Mouse (Mus musculus) kidney, embryonic 14.5 days (tissue): Measurements from ENCODE around the gene Taar6. TPM values are rescaled to one million over a fixed set of nuclear protein-coding genes. Genes with fewer than 3 reads are reported as not detected.

Experiments used
- ATAC-seq: fragments of 200-750 bp; cut with Nextera tagmentation; 2 replicates; pipeline ENCODE4 v1.8.0; 2017; ENCODE audit warnings: moderate number of reproducible peaks, mild to moderate bottlenecking, moderate TSS enrichment, moderate library complexity; ENCODE audit not compliant: low FRiP score, low TSS enrichment
- H3K27ac ChIP-seq: fragments of 300-500 bp; sonication (generic); 2 replicates; pipeline ENCODE4 v1.5.1; 2014; ENCODE audit warnings: low read depth, mild to moderate bottlenecking, low read length, moderate library complexity, mixed read lengths
- H3K27me3 ChIP-seq: fragments of 300-500 bp; sonication (generic); 2 replicates; pipeline ENCODE4 v1.6.1; 2014; ENCODE audit warnings: mild to moderate bottlenecking, low read length; ENCODE audit not compliant: control insufficient read depth, insufficient read depth
- H3K36me3 ChIP-seq: fragments of 300-500 bp; sonication (generic); 2 replicates; pipeline ENCODE4 v1.6.1; 2014; ENCODE audit warnings: low read length, mixed read lengths; ENCODE audit not compliant: control insufficient read depth, insufficient read depth
- H3K4me1 ChIP-seq: fragments of 300-500 bp; sonication (generic); 2 replicates; pipeline ENCODE4 v1.6.1; 2014; ENCODE audit warnings: low read length, mixed read lengths; ENCODE audit not compliant: control insufficient read depth, insufficient read depth
- H3K4me2 ChIP-seq: fragments of 300-500 bp; sonication (generic); replicated peaks from 2 replicates; pipeline ENCODE4 v1.6.1; 2014; ENCODE audit warnings: low read depth, mild to moderate bottlenecking, low read length
- H3K4me3 ChIP-seq: fragments of 300-500 bp; sonication (generic); 2 replicates; pipeline ENCODE4 v1.5.1; 2014; ENCODE audit warnings: mild to moderate bottlenecking, low read length
- H3K9ac ChIP-seq: fragments of 300-500 bp; sonication (generic); 2 replicates; pipeline ENCODE4 v1.6.1; 2014; ENCODE audit warnings: low read depth, mild to moderate bottlenecking, low read length, moderate library complexity
- H3K9me3 ChIP-seq: fragments of 300-500 bp; sonication (generic); 2 replicates; pipeline ENCODE4 v1.6.1; 2016; ENCODE audit warnings: low read length; ENCODE audit not compliant: control insufficient read depth
- WGBS: fragments of 180-500 bp; shearing (Covaris S2); extraction: QIAGEN DNeasy Blood & Tissue Kit; methylation state at CpG from one replicate; pipeline ENCODE4 v1.1.7; 2014; 5-methylcytosine and 5-hydroxymethylcytosine counted together
- polyA plus RNA-seq: library from polyadenylated mRNA; unstranded; fragments of >200 nt; fragmentation: Nextera tagmentation; extraction: Ambion mirVana; gene quantifications from 2 replicates; pipeline ENCODE4 v1.2.1, GENCODE M21; 2014

Gene Taar6
- polyA plus RNA-seq, result not detected in 2 replicates

- 67% methylated on average over 8 of the region's 8 CpGs for WGBS
- Histone ChIP-seq H3K4me1 (no peaks in the 10 kb centered on the region), H3K27ac (no peak within 1 kb of the TSS), H3K9ac (no peak within 1 kb of the TSS), H3K4me3 (no peak within 1 kb of the TSS), H3K36me3 (no peaks in the 10 kb centered on the region), H3K9me3 (no peaks in the 10 kb centered on the region), H3K4me2 (no peak within 1 kb of the TSS), H3K27me3 (no peaks in the 10 kb centered on the region)
- ATAC-seq, result no peak
Measured at GRCm38 (mm10) chr10:23985546-23985945, at the start of gene Taar6. Gene Taar6, minus strand, starts transcription at chr10:23985646.

- no peak overlapping the region for H3K9ac ChIP-seq
- no peaks in the 10 kb centered on the region for H3K9me3 ChIP-seq
- H3K4me1 ChIP-seq, result no peaks in the 10 kb centered on the region
- no peaks in the 10 kb centered on the region for H3K36me3 ChIP-seq
- H3K27me3 ChIP-seq, result no peaks in the 10 kb centered on the region
- ATAC-seq, result no peak
- H3K27ac ChIP-seq, result no peak overlapping the region
- H3K4me3 ChIP-seq, result no peak overlapping the region
- H3K4me2 ChIP-seq, result no peak overlapping the region
Measured at GRCm38 (mm10) chr10:24031347-24031746, 45.9 kb upstream of the Taar6 start.

DNA sequence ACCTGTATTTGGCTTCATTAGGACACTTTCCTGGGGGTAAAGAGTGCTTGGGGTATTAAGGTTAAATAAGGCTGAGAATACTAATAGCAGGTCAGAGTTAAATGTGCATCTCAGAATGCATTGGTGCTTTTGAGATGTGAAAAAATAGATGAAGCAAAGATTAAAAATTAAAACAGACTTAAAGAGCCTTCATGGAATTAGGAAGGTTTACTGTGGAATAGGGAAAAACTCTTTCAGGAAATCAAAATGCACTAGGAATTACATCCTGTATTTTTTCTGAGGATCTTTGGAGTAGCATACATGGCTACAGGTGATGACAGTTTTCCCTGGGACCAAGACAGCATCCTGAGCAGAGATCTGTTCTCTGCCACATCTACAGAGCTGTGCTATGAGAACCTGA, 41.5 kb upstream of the Taar6 start, which contains the start of gene Taar7d:
Taar7d (plus strand) TSS at position 301 of the 400 bp plus-strand sequence.
- Histone ChIP-seq H3K27ac (no peak within 1 kb of the TSS), H3K36me3 (no peaks in the 10 kb centered on the region), H3K4me1 (no peaks in the 10 kb centered on the region), H3K9ac (no peak within 1 kb of the TSS), H3K4me2 (no peak within 1 kb of the TSS), H3K27me3 (no peaks in the 10 kb centered on the region), H3K9me3 (no peaks in the 10 kb centered on the region), H3K4me3 (no peak within 1 kb of the TSS)
- ATAC-seq, result no peak

- no peak overlapping the region for H3K27ac ChIP-seq
Measured at GRCm38 (mm10) chr10:24008143-24008542, 22.7 kb upstream of the Taar6 start.

DNA sequence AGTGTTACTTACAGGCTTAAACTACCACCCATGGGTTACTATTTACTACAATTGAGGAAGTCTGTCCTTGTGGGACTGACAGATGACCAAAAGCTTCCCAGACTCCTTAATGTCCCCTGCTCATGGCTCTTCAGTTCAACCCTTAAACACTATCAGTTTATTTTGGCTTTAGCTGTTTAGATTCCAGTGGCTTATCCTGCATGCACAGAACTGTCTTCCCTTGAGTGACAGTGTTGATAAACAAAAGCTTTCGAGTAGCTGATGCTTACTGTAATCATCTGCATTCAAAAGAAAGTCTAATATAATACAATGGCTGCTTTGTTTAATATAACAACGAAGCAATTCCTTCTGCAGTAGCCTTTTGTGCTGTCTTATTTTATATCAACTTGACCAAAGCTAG, 21.6 kb upstream of the Taar6 start:
- Histone ChIP-seq H3K4me1 (no peaks in the 10 kb centered on the region), H3K27ac (no peak overlapping the region), H3K27me3 (no peaks in the 10 kb centered on the region), H3K9me3 (no peaks in the 10 kb centered on the region), H3K4me3 (no peak overlapping the region), H3K9ac (no peak overlapping the region), H3K4me2 (no peak overlapping the region), H3K36me3 (no peaks in the 10 kb centered on the region)
- WGBS, result 66% methylated on average over 2 of the region's 2 CpGs
- ATAC-seq, result no peak

More at GRCm38 (mm10) chr10:24008143-24008542, 22.7 kb upstream of the Taar6 start:
- no peak for ATAC-seq
- Histone ChIP-seq H3K27me3 (no peaks in the 10 kb centered on the region), H3K4me1 (no peaks in the 10 kb centered on the region), H3K9me3 (no peaks in the 10 kb centered on the region), H3K4me3 (no peak overlapping the region), H3K36me3 (no peaks in the 10 kb centered on the region), H3K9ac (no peak overlapping the region), H3K4me2 (no peak overlapping the region)
- WGBS, result 86% methylated on average over 1 of the region's 1 CpGs

GRCm38 (mm10) chr10:24006442-24006841, 21.0 kb upstream of the Taar6 start:
- 86% methylated on average over 1 of the region's 1 CpGs for WGBS
- no peak overlapping the region for H3K4me3 ChIP-seq
- ATAC-seq, result no peak
- H3K4me1 ChIP-seq, result no peaks in the 10 kb centered on the region
- no peaks in the 10 kb centered on the region for H3K27me3 ChIP-seq
- no peak overlapping the region for H3K27ac ChIP-seq
- no peak overlapping the region for H3K9ac ChIP-seq
- H3K9me3 ChIP-seq, result no peaks in the 10 kb centered on the region
- no peaks in the 10 kb centered on the region for H3K36me3 ChIP-seq
- no peak overlapping the region for H3K4me2 ChIP-seq

GRCm38 (mm10) chr10:23999639-24000038, 14.2 kb upstream of the Taar6 start, which contains the start of gene Taar7b:
Gene Taar7b, plus strand, starts transcription at chr10:23999939.
- H3K27me3 ChIP-seq, result no peaks in the 10 kb centered on the region
- no peak for ATAC-seq
- no peaks in the 10 kb centered on the region for H3K36me3 ChIP-seq
- H3K4me1 ChIP-seq, result no peaks in the 10 kb centered on the region
- no peaks in the 10 kb centered on the region for H3K9me3 ChIP-seq
- H3K4me3 ChIP-seq, result no peak within 1 kb of the TSS
- no peak within 1 kb of the TSS for H3K9ac ChIP-seq
- no peak within 1 kb of the TSS for H3K27ac ChIP-seq
- 93% methylated on average over 1 of the region's 1 CpGs for WGBS
- H3K4me2 ChIP-seq, result no peak within 1 kb of the TSS

- ATAC-seq, result no peak
- H3K9me3 ChIP-seq, result no peaks in the 10 kb centered on the region
- no peak within 1 kb of the TSS for H3K27ac ChIP-seq
- H3K4me2 ChIP-seq, result no peak within 1 kb of the TSS
- no peaks in the 10 kb centered on the region for H3K4me1 ChIP-seq
- 84% methylated on average over 3 of the region's 3 CpGs for WGBS
- H3K4me3 ChIP-seq, result no peak within 1 kb of the TSS
- no peaks in the 10 kb centered on the region for H3K27me3 ChIP-seq
- no peaks in the 10 kb centered on the region for H3K36me3 ChIP-seq
- no peak within 1 kb of the TSS for H3K9ac ChIP-seq
Measured at GRCm38 (mm10) chr10:23993381-23993780, 7.9 kb upstream of the Taar6 start, which contains the start of gene Taar7a. Gene Taar7a, minus strand, starts transcription at chr10:23993481.

- no peak for ATAC-seq
- Histone ChIP-seq H3K27me3 (no peaks in the 10 kb centered on the region), H3K27ac (no peak overlapping the region), H3K9me3 (no peaks in the 10 kb centered on the region), H3K4me1 (no peaks in the 10 kb centered on the region), H3K36me3 (no peaks in the 10 kb centered on the region), H3K4me3 (no peak overlapping the region), H3K9ac (no peak overlapping the region), H3K4me2 (no peak overlapping the region)
- 82% methylated on average over 5 of the region's 5 CpGs for WGBS
Measured at GRCm38 (mm10) chr10:23986419-23986818, 973 bp upstream of the Taar6 start.
